Mouse (Mus musculus): Measurements from ENCODE around the gene Rnf149.

Rnf149 gene

DNA sequence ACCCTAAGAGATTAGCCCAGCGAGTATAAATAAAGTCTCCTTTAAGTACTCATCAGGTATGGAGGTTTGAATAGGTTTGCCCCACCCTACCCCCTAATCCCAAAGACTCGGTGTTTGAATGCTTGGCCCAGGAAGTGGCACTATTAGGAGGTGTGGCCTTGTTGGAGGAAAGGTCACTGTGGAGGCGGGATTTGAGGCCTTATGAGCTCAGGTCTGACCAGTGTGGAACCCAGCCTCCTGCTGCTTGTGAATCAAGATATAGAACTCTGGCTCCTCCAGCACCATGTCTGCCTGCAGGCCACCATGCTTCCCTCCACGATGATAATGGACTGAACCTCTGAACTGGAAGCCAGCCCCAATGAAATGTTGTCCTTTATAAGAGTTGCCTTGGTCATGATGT is 46.2 kb downstream of the Rnf149 start:
- in situ Hi-C loops (cut with MboI, MseI) = no loop called here

DNA sequence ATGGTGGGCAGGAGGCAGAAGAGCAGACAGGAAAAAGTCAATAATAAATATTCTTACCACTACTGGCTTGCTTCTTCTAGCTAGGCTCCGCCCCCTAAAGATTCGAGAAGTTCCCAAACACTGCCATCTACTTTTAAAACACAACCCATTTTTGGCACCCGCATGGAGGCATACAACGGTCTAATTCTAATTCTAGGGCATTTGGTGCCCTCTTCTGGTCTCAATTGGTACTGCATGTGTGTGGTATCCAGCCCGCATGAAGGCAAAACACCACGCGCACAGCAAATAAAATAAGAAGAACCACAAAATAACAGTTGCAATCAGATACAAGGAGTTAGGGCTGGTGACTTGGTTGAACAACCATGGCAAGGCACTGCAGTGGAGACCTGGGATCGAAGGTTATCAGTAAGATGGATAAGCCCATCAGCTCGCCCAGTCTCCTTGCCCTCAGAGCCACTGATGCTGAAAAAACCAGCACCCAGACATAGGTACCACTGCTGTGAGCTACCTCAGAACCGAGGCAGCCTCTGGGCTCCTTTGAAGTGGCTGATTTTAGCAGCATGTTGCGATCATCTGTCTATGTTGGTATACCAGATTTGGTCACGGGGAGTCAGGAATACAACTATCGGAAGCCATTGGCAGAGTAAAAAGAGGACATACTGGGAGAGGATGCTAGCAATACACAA is 46.8 kb downstream of the Rnf149 start:
- in situ Hi-C loops (cut with MboI, MseI) = no loop called here

DNA sequence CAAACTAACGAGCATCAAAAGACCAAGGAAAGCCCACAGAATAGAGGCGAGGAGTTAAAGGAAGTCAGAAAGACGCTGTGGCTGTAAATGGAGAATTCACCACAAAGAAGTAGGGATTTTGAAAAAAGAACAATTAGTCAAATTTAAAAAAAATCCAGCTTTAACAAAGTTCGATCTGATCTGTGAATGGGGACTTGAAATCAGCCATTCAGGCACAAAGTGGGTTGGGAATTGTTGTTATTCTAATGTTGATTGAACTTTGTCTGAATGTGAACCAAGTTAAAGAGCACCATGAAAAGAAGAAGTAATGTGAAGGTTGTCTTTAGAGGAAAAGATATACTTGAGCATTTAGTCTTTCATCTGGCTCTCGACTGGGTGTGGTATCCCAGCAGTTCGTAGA is 48.9 kb downstream of the Rnf149 start:
- in situ Hi-C loops (cut with MboI, MseI) = no loop called here

DNA sequence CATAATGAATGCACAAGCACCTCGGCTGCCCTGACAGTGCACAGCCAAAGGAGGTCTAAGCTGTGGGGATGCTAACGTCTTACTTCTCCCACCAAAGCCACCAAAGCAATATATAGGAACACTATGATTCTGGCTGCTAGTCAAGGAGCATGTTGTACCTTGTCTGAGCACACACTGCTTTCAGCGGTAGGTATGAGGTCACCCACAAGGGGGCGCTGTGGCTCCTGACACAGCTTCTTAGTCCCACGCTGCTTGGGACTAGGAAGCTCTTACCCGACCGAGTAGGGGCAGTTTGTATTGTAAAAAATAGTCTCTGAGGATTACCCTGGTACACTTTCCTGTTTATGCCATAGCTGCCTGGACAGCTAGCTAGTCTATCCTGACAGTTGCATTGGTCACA is 49.8 kb downstream of the Rnf149 start:
- in situ Hi-C loops (cut with MboI, MseI) = no loop called here

DNA sequence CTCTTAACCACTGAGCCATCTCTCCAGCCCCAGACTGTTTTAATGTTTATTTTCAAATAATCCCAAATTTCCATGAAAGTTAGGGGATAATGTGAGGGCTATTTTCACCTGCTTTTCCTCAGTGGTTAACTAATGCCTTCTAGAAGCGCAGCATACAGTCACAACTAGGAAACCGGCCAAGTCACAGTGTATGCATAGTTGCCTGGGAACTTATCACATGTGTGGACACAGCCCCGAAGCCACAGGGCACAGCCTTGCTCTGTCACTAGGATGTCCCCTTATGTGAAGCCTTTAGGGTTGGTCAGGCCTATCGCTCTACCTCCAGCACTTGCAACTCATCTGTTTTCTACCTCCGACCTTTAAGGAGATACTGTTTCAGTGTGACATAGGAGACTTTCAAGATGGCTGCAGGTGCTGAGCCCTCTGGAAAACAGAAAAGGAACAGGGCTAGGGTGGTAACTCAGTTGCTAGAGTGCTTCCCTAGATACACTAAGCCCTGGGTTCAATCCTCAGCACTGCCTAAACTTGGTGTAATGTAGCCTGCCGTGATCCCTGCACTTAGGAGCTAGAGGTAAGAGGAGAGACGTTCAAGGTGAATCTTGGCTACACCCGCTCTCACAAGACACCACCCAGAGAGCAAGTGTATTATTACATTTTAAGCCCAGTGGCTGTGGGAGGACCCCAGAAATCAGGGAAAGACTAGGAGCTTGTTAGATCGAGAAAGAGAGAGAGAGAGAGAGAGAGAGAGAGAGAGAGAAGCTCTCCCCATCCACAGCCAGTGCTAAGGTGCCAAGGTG is 50.6 kb downstream of the Rnf149 start:
- in situ Hi-C loops (cut with MboI, MseI) = no loop called here

DNA sequence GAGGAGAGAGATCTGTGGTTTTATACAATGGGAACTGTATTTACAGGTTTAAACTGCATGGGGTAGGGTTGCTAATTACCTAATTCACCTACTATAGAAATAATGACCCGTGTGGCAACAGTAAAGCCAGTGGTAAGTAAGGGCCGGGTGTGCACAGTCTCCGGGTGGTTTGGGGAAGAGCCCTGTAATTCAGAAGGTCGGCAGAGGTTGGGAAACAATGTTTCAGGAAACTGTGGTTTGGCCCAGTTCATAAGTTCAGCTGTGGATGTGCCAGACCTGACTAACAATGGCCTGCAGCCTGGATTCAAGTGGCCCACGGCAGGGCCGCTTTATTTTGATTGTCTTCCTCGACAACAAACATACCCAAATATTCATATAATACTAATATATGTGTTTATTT is 51.4 kb downstream of the Rnf149 start:
- in situ Hi-C loops (cut with MboI, MseI) = no loop called here

DNA sequence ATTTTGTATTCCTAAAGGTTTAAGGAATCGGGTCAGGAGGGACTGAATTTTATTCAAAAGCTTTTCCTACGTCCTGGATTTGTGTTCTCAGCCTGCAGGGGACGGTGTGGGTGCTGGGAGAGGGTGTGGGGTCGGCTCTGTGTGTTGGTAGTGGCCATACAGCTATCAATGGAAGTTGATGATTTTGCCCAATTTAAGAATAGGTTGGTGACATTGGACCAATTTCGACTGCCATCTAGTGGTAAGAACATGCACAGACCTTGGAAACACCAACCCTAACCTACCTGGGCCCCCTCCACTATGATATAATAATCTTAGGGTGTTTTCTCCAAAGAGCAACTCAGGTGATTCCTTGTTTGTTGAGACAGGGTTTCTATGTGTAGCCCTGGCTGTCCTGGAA is 54.7 kb downstream of the Rnf149 start:
- in situ Hi-C loops (cut with MboI, MseI) = no loop called here

DNA sequence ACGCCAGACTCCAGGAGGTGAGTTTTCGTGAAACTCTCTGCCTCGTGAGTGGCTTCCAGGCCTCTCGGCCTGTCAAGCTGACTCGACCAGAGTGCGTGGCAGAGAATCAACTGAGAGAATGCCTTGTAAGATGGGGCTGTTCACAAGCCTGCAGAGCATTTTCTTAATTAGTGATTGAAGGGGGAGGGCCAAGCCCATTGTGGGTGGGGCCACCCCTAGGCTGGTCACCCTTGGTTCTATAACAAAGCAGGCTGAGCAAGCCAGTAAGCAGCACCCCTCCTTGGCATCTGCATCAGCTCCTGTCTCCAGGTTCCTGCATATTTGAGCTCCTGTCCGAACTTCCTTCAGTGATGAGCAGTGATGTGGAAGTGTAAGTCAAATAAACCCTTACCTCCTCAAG is 55.9 kb downstream of the Rnf149 start:
- in situ Hi-C loops (cut with MboI, MseI) = no loop called here

DNA sequence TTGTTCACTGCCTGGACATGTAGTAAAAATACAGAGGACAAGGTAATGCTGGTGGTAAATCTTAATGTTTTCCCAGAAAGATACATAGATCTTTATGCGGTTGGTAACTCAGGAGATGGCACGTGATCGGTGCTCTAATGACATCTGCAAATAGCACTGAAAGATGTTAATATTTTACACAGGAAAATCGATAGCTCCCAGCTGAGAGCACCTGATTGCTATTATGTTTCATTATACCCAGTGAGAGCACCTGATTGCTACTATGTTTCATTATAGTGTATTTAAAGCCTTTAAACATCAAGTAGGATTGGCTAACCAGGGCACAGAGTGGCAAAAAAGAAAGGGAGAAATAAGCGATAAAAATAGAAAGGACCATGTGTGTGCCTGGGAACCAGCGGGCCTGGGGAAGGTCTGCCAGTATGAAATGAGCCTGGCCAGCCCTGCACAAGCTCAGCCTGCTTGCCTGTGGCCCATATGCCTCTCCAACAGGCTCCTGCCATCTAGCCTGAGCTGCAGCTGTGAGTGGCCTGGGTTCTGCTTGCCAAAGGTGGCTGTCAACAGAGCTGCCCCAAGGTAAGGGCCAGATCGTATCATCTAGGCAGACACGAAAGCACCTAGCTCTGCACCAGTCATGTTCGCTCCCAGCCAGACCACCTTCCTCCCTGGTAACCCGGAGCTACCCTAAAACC is 61.8 kb downstream of the Rnf149 start:
- in situ Hi-C loops (cut with MboI, MseI) = loop anchor here (5.0 kb wide), 2 partner anchors 123 to 513 kb away; no protein-coding TSS in a partner anchor

DNA sequence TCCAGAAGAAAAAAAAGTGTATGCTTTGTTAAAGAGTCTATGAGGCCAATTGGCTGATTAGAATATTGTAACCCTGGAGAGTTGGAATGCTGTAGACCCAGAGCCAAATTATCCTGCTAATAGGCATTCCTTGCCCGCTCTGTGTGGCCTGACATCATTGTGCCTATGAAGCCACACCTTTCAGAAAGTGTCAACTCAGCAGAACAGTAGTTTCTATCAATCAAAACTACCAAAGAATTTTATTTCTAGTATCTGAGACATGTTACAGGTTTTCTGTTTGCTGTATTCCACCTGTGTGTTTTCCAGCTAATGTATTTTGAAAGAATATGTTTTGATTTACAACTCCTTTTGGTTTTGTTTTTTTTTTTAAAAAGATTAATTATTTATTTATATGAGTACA is 65.0 kb downstream of the Rnf149 start:
- in situ Hi-C loops (cut with MboI, MseI) = no loop called here

DNA sequence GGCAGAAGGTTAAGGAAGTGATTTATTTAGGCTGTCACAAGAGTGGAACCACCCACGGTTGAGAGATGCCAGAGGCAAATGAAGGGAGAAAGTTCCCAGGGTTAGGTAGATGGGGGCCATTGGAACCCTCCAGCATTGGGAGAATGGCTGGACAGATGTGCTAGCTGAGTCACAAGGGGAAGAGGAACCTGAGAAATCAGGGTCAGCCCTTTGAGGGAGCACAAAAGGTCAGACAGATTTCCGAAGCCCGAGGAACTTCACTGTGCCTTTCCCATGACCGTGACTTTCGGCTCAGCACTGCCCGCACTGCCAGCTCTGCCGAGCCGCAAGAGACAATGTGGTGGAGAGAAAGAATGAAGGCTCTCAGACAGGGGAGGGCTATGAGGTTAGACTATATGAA is 65.4 kb downstream of the Rnf149 start:
- in situ Hi-C loops (cut with MboI, MseI) = no loop called here

DNA sequence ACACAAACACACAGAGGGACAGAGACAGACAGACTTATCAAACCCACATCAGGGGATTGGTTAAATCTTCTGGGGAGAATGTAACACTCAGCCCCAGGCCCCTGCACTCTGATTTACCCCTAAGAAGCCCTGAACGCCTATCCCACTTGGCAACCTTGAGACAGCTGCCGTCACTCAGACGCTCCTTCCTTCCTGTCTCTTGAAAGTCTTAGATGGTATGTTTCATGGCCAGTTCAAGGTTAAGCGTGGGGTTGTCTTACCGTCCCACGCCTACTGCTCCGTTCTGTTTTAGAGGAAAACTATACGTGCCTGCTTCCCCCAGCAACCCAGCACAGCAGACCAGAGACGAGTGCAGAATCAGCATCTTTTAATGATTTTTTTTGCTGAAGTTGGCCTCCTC is 71.6 kb downstream of the Rnf149 start:
- in situ Hi-C loops (cut with MboI, MseI) = no loop called here

DNA sequence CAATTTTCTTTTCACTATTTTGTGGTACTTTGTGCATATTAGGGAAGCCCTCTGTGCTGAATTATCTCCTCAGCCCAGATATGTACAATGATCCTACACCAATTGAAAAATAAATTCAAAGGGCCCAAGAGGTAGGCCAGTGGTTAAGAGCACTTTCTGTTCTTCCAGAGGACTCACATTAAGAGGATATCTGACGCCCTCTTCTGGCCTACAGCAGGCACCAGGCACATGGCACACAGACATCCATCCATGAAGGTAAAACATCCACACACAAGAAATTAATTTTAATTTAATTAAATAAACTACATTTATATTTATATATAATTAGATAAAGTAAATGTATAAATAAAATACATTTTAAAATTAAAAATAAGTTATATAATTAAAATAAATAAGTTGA is 72.9 kb downstream of the Rnf149 start:
- in situ Hi-C loops (cut with MboI, MseI) = no loop called here

DNA sequence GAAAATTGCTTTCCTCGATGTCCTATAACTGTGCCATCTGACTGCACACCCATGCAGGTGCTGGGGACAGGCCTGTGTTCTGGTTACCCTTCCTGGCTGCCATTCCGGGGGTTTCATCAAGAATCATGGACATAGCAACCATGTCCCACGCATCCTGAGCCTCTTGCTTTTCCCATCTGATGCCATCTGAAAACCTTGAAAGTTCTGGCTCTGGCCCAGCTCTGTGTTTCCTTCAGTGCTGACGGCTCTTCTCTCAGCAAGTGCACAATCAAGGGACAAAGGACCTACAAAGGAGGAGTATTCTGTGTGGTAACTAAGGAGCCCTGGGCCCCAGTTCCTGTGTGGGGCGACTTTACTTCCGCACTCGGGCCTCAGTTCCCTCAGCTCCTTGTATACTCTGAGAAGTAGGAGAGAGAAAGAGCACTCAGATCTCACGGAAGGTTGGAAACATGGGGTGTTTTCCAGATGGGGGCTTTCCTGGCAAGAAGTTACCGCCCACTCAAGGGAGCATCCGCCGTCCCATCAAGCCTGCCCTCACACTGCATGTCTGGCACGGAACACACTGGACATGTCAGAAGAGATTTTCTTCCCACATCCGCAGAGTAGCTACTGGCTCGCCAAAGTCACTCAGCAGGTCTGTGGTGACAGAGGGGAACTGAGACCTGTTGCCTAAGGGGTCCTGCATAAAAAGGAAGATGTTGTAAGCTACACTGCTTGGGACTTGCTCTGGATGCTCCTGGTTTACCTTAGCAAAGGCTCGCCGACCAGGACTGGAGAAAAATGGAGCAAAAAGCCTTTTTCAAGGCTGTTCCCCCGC is 74.2 kb downstream of the Rnf149 start:
- in situ Hi-C loops (cut with MboI, MseI) = no loop called here

All from T-helper 1 cell (primary cell).